Mouse (Mus musculus) CH12.LX (cell line): ENCODE measurements around the gene Pla1a.

ENCODE experiments used
- CTCF ChIP-seq, 2 experiments: IDR thresholded peaks in 1 of 2; conservative IDR thresholded peaks in 1 of 2; 2 replicates each; pipeline ENCODE4 v1.5.1; 2011 to 2012; ENCODE audit warnings: low read depth in 2 of 2, low read length in 2 of 2, improper control_type of control experiment in 1 of 2, inconsistent platforms in 1 of 2, mild to moderate bottlenecking in 1 of 2, moderate library complexity in 1 of 2
- EP300 ChIP-seq: IDR thresholded peaks from 2 replicates; pipeline ENCODE4 v1.6.1; 2011; ENCODE audit warnings: low read length, improper control_type of control experiment
- ZC3H11A ChIP-seq: IDR thresholded peaks from 2 replicates; pipeline ENCODE4 v1.6.1; 2012; ENCODE audit warnings: low read depth, mild to moderate bottlenecking, inconsistent platforms, low read length, improper control_type of control experiment

DNA sequence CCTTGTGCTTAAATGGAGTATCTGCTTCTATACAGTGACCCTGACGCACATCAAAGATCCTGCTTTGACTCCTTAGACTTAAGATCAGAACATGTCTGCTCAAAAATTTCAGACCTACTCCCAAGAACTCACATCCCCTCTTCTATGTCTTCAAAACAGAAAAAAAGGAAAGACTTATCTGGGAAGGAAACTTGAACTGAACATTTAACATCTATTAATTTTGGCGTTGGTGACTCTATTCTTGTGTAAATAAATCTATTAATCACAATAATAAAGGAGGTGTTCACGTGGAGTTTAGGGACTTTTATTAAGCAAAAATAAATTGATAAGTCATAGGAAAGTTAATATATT, 20.2 kb upstream of the Pla1a start:
- TF ChIP-seq CTCF (conservative IDR thresholded peaks at IDR 0.05 in 1 of 2, IDR thresholded peaks at IDR 0.05 in 1 of 2; ENCODE audit: low read depth in 2 of 2, low read length in 2 of 2) (no peak), ZC3H11A (no peak), EP300 (no peak)
